Mouse (Mus musculus) ovary, postnatal 36 days (tissue): Measurements from ENCODE around the gene Olfr898.

Source experiments
- DNase-seq: peaks from one replicate; pipeline ENCODE4 v3.0.0; 2022; ENCODE audit warnings: low spot score, mixed read lengths

Gene Olfr898

DNA sequence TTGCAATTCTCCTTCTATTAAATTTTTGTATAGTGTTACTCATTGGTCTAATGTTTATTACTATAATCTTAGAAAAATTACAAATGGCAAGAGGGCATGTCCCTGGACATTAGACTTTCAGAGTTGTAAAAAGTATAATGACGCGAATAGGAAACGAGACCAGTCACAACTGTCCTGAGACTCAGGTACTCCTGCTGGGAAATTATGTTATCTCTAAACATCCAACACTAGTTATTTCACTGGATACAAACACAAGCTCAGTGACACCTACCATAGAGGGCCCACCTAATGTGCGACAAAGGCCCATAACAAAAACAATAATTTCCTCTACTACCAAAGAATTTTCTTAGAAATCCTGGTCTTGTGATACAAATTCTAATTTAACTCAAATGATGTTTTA, at the start of gene Olfr898:
Olfr898 (plus strand) TSS at position 301 of the 400 bp plus-strand sequence.
- no peak for DNase-seq

DNA sequence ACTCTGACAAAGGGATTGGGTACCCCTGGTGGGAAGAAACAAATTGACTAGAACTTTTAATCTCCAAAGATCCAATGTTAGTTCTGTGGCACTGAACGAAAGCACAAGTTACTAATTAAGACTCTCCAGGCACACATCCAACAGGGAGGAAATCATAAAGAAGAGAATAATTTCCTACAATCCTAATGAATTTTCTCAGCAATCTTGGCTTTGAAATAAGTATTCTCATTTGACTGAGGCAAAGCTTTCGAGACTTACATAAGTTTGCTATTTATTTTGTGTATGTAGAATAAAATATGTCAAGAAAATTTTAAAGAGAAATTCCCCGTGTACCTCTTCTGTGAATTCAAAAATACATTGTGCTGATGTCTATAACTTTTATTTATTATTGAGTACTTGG, 19.5 kb upstream of the Olfr898 start, which contains the start of gene Olfr25:
Olfr25 (plus strand) TSS at position 301 of the 400 bp plus-strand sequence.
- no peak for DNase-seq

GRCm38 (mm10) chr9:38366596-38366995, 18.4 kb downstream of the Olfr898 start, which contains the start of gene Olfr250:
Gene Olfr250 (plus strand): TSS chr9:38366896.
- DNase-seq, result no peak

- no peak for DNase-seq
These were observed 28.6 kb downstream of the Olfr898 start, which contains the start of gene Olfr251 for GRCm38 (mm10) chr9:38376786-38377185. Gene Olfr251 (plus strand): TSS chr9:38377086.

DNA sequence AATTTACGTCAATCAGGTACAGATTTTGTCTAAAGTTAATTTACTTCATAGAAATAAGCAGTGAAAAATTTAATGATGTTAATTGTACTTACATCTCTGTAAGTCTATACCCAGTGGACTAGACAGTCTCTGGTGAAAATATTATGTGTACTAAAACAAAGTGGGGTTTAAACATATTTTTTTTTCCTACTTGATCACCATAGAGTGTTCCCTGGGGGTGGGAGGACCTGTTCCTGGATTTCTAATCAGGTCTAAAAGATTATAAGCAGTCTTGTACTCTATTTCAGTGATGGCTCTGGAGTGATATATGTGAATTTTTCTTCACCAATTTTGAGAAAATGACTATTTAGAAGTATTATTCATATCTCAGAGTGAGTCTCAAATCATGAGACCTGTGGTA, 53.2 kb downstream of the Olfr898 start, which contains the start of gene Olfr147:
Olfr147 (plus strand) TSS at position 301 of the 400 bp plus-strand sequence.
- DNase-seq, result no peak
